In genomic region chr5:89043846-89044245, GRCm38 (mm10) we compare ENCODE assay signal across 20 mouse cellular contexts.
DNase-seq lines count a peak whose midpoint lies in the region; ATAC-seq and TF ChIP-seq lines count a peak whose summit lies in the region.
"Had no signal": no experiment of that assay in that cellular context is flagged by ENCODE, and none has a peak within 500 bp of the region (broad histone marks: within the 10 kb centered on the region; RNA-seq: fewer than 3 reads in every experiment).

No protein-coding gene starts in this region.

- H3K79me2 ChIP-seq in heart, adult 2 months (replicated peaks; ENCODE audit: control insufficient read depth, insufficient read depth, low read length), result no peaks in the 10 kb centered on the region

- H3K36me3 ChIP-seq in heart, embryonic 12.5 days, result no peaks in the 10 kb centered on the region
- no peaks in the 10 kb centered on the region; the same call in none of the 2 replicates for H3K36me3 ChIP-seq in heart, adult 2 months (ENCODE audit: control insufficient read depth, insufficient read depth, low read length)
- H3K36me3 ChIP-seq in lung, embryonic 15.5 days, result no peaks in the 10 kb centered on the region
- H3K36me3 ChIP-seq in forebrain, postnatal 0 days (ENCODE audit: insufficient read depth), result no peaks in the 10 kb centered on the region
- no peaks in the 10 kb centered on the region for H3K36me3 ChIP-seq in limb, embryonic 14.5 days (ENCODE audit: control insufficient read depth, insufficient read depth, low read length)
- H3K36me3 ChIP-seq: hindbrain, embryonic 12.5 days; intestine, embryonic 15.5 days; liver, embryonic 15.5 days; stomach, embryonic 15.5 days had no signal

- H3K4me1 ChIP-seq in heart, embryonic 12.5 days (replicated peaks), result peaks cover 32% of the 10 kb centered on the region
- H3K4me1 ChIP-seq in heart, adult 2 months (ENCODE audit: control insufficient read depth, insufficient read depth, low read length), result no peaks in the 10 kb centered on the region
- peaks cover 17% of the 10 kb centered on the region for H3K4me1 ChIP-seq in lung, embryonic 15.5 days
- H3K4me1 ChIP-seq in forebrain, postnatal 0 days (ENCODE audit: insufficient read depth), result peaks cover 3% of the 10 kb centered on the region; the same call in 1 of the 2 replicates
- H3K4me1 ChIP-seq in limb, embryonic 14.5 days (ENCODE audit: control insufficient read depth, insufficient read depth, low read length), result peaks cover 8% of the 10 kb centered on the region
- H3K4me1 ChIP-seq: hindbrain, embryonic 12.5 days; intestine, embryonic 15.5 days; liver, embryonic 15.5 days; stomach, embryonic 15.5 days had no signal

- intact Hi-C loops in heart, adult 2 months (cut with DNase I), result loop anchor here (10.0 kb wide), 1 partner anchor 109 kb away; no protein-coding TSS in a partner anchor

- no peak for TF ChIP-seq CTCF in heart, adult 2 months (IDR thresholded peaks at IDR 0.05)
- no peak for TF ChIP-seq CTCF in forebrain, postnatal 0 days (IDR thresholded peaks at IDR 0.05; ENCODE audit: low read depth)

- DNase-seq in heart, adult 2 months, result no peak
- no peak for DNase-seq in lung, postnatal 36 days
- no peak for DNase-seq in forebrain, postnatal 0 days
- peak; percentile 26 for DNase-seq in limb, embryonic 14.5 days (ENCODE audit: low spot score)
- no peak for DNase-seq in c-Kit-positive CD71-positive TER-119-positive erythroid progenitor cells, embryonic 14.5 days (ENCODE audit: low spot score)
- no peak for DNase-seq in cerebellum, adult 8-10 months
- DNase-seq: adrenal gland, adult 2 months; cerebellum, adult 18-20 months; gastrocnemius, adult 2 months; heart, adult 11 months; layer of hippocampus, adult 9-11 months; right cerebral cortex, adult 18-20 months had no signal

- 12% methylated on average over 5 of the region's 5 CpGs for WGBS in heart, embryonic 12.5 days
- WGBS in heart, adult 2 months, result 13% methylated on average over 5 of the region's 5 CpGs
- WGBS in lung, embryonic 15.5 days, result 11% methylated on average over 5 of the region's 5 CpGs
- 29% methylated on average over 5 of the region's 5 CpGs for WGBS in forebrain, postnatal 0 days
- 21% methylated on average over 5 of the region's 5 CpGs for WGBS in limb, embryonic 14.5 days

- peak overlapping the region; percentile 61 for H3K27ac ChIP-seq in heart, embryonic 12.5 days (ENCODE audit: poor library complexity, severe bottlenecking)
- H3K27ac ChIP-seq in heart, adult 2 months, result no peak overlapping the region
- H3K27ac ChIP-seq in lung, embryonic 15.5 days, result peak overlapping the region; percentile 78
- H3K27ac ChIP-seq in forebrain, postnatal 0 days (ENCODE audit: low read depth, low read length), result no peak overlapping the region
- H3K27ac ChIP-seq in limb, embryonic 14.5 days (replicated peaks; ENCODE audit: low read depth, low read length), result 0 out of 2 replicates have a peak overlapping the region, but pooled peaks have one; percentile 4
- H3K27ac ChIP-seq: gastrocnemius, adult 2 months; hindbrain, embryonic 12.5 days; intestine, embryonic 15.5 days; kidney, postnatal 0 days; liver, embryonic 15.5 days; stomach, embryonic 15.5 days had no signal

- H3K27me3 ChIP-seq in heart, embryonic 12.5 days (replicated peaks), result no peaks in the 10 kb centered on the region
- no peaks in the 10 kb centered on the region for H3K27me3 ChIP-seq in heart, adult 2 months (ENCODE audit: control insufficient read depth, insufficient read depth, low read length)
- H3K27me3 ChIP-seq in lung, embryonic 15.5 days, result no peaks in the 10 kb centered on the region
- no peaks in the 10 kb centered on the region for H3K27me3 ChIP-seq in forebrain, postnatal 0 days (ENCODE audit: insufficient read depth, low read length)
- H3K27me3 ChIP-seq in limb, embryonic 14.5 days (ENCODE audit: control insufficient read depth, insufficient read depth, low read length), result no peaks in the 10 kb centered on the region
- H3K27me3 ChIP-seq: hindbrain, embryonic 12.5 days; intestine, embryonic 15.5 days; liver, embryonic 15.5 days; stomach, embryonic 15.5 days had no signal

- no peak overlapping the region for H3K9ac ChIP-seq in heart, embryonic 12.5 days
- no peak overlapping the region for H3K9ac ChIP-seq in heart, adult 2 months (ENCODE audit: low read depth, low read length)
- no peak overlapping the region for H3K9ac ChIP-seq in lung, embryonic 15.5 days
- H3K9ac ChIP-seq in forebrain, postnatal 0 days, result no peak overlapping the region
- no peak overlapping the region for H3K9ac ChIP-seq in limb, embryonic 14.5 days (ENCODE audit: low read depth, low read length, severe bottlenecking)
- H3K9ac ChIP-seq: hindbrain, embryonic 12.5 days; intestine, embryonic 15.5 days; liver, embryonic 15.5 days; stomach, embryonic 15.5 days had no signal

- ATAC-seq in heart, embryonic 12.5 days (ENCODE audit: insufficient number of reproducible peaks, low FRiP score), result no peak
- peak; percentile 92; the same call in 1 of the 2 replicates for ATAC-seq in lung, embryonic 15.5 days (ENCODE audit: borderline replicate concordance, extremely low read depth, low FRiP score, low TSS enrichment)
- peak; percentile 64 for ATAC-seq in forebrain, postnatal 0 days
- ATAC-seq in limb, embryonic 14.5 days (ENCODE audit: low FRiP score, low read depth), result no peak; the same call in 1 of the 2 replicates
- ATAC-seq: intestine, embryonic 15.5 days had no signal

- H3K4me3 ChIP-seq in heart, embryonic 12.5 days, result no peak overlapping the region
- no peak overlapping the region for H3K4me3 ChIP-seq in heart, adult 2 months
- H3K4me3 ChIP-seq in lung, embryonic 15.5 days, result no peak overlapping the region
- no peak overlapping the region for H3K4me3 ChIP-seq in forebrain, postnatal 0 days (ENCODE audit: low read depth, low read length)
- H3K4me3 ChIP-seq in limb, embryonic 14.5 days (replicated peaks; ENCODE audit: low read length), result no peak overlapping the region
- H3K4me3 ChIP-seq: gastrocnemius, adult 2 months; hindbrain, embryonic 12.5 days; intestine, embryonic 15.5 days; liver, embryonic 15.5 days; stomach, embryonic 15.5 days had no signal

- TF ChIP-seq EP300 in heart, adult 2 months (IDR thresholded peaks at IDR 0.05; ENCODE audit: insufficient read depth, low read depth, low read length), result no peak

- peak overlapping the region; percentile 2; the same call in 1 of the 2 replicates for H3K4me2 ChIP-seq in heart, embryonic 12.5 days
- no peak overlapping the region for H3K4me2 ChIP-seq in lung, embryonic 15.5 days
- H3K4me2 ChIP-seq in forebrain, postnatal 0 days (ENCODE audit: low read depth), result no peak overlapping the region
- no peak overlapping the region for H3K4me2 ChIP-seq in limb, embryonic 14.5 days (replicated peaks; ENCODE audit: low read depth, low read length, severe bottlenecking)
- H3K4me2 ChIP-seq: hindbrain, embryonic 12.5 days; intestine, embryonic 15.5 days; liver, embryonic 15.5 days; midbrain, embryonic 11.5 days; stomach, embryonic 15.5 days had no signal

- H3K9me3 ChIP-seq in heart, embryonic 12.5 days (replicated peaks), result no peaks in the 10 kb centered on the region
- H3K9me3 ChIP-seq in lung, embryonic 15.5 days, result no peaks in the 10 kb centered on the region
- H3K9me3 ChIP-seq in forebrain, postnatal 0 days (ENCODE audit: low read length), result no peaks in the 10 kb centered on the region
- H3K9me3 ChIP-seq in limb, embryonic 14.5 days (ENCODE audit: control insufficient read depth, low read length), result no peaks in the 10 kb centered on the region
- H3K9me3 ChIP-seq: hindbrain, embryonic 12.5 days; intestine, embryonic 15.5 days; liver, embryonic 15.5 days; stomach, embryonic 15.5 days had no signal

- no peak for TF ChIP-seq POLR2A in heart, adult 2 months (IDR thresholded peaks at IDR 0.05; ENCODE audit: insufficient read depth, low read depth, low read length)
- TF ChIP-seq POLR2A in limb, embryonic 14.5 days (IDR thresholded peaks at IDR 0.05; ENCODE audit: borderline replicate concordance, extremely low read depth, insufficient read depth, insufficient read length), result no peak

Comparison
In these comparisons a context has a peak if more than half of its experiments do, and no peak if none do; other contexts are left out.
1. H3K27ac ChIP-seq: peak in heart, embryonic 12.5 days (single experiment), lung, embryonic 15.5 days (single experiment) and limb, embryonic 14.5 days (single experiment); none in heart, adult 2 months (single experiment) and forebrain, postnatal 0 days (single experiment).
2. ATAC-seq: peak in lung, embryonic 15.5 days (single experiment) and forebrain, postnatal 0 days (single experiment); none in heart, embryonic 12.5 days (single experiment) and limb, embryonic 14.5 days (single experiment).